Mouse (Mus musculus): ENCODE results near the gene Klhl5.

DNA sequence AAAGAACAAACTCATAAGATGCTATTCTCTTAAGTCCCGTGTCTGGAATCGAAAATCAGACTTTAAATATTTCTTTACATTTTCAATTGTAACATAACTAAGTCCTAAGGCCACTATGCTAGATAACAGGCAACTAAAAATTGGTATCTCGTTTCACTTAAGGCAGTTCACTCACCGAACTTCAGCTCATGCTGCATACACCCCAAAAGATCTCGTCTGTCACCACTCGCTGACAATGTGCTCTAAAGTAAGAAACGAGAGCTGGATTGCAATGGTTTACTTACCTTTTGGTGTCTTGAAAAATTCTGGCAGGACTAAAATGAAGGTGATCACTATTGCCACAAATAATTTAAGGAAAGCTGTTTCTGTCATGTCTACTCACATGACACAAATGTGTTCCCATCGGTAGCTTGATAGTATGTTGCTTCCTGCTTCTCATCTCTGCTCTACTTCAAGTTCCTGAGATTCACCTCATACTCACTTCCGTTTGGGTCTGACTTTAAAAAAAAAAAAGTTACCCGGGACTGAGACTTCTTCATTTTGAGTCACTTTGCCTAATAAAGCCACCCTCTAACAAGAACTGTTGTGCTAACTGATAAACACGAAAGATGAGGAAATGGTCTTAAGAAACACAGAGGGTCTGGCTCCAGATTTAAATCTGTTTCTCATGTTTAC is 16.0 kb upstream of the Klhl5 start:
- TF ChIP-seq CTCF (IDR thresholded peaks at IDR 0.05; ENCODE audit: low read depth) = no peak
- TF ChIP-seq EP300 (IDR thresholded peaks at IDR 0.05; ENCODE audit: low read depth) = no peak
